Mouse (Mus musculus): ENCODE results near the gene Ndufv3. TPM values are rescaled to one million over a fixed set of nuclear protein-coding genes. Genes with fewer than 3 reads are reported as not detected.
"Not testable (repeated sequence)": the region's sequence is repeated elsewhere in the genome, so short reads cannot be mapped to it uniquely, and the experiment has no call there.

Gene Ndufv3
- total RNA-seq, 2 experiments from 2014 or later = 637 to 664 TPM

GRCm38 (mm10) chr17:31511792-31512495 is 8.0 kb upstream of the Ndufv3 start:
- peak; percentile 91 for DNase-seq

DNA sequence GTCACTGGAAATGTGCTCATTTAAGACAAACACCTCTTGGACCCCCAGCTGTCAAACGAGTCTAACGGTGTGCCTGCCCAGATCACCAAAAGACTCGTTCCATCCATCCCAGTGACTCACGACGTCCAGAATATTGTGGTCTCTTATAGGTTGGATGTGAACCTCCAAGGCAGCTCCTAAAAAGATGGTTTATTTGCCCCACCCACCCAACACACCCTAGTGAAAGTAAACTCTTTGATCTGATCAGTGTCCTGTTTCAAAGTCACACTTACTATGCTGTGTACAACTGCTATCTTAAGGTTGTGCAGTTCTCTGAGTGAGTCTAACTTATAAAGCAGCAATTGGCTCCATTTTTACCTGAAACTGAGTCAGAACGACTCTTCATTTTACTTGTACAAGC is 7.3 kb upstream of the Ndufv3 start:
- no peak for DNase-seq

DNA sequence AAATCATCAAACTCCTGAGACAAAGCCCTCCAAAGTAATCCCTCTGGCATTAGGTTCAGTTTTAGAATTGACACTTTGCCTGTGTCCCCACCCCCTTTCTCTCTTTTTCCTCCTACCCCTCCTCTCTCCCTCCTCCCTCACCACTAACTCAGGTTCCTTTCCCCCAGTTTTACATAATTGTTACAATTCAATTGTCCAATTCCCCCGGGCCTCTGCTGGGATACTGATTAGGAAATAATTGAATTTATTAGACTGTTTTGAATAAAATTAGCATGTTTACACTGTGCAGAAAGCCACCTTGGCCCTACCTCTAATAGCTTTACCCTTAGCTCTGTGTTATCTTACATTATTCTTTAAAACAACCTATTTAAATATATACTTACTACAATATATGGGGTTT is 5.2 kb upstream of the Ndufv3 start:
- DNase-seq = no peak

GRCm38 (mm10) chr17:31519344-31519945 is 470 bp upstream of the Ndufv3 start:
- no peak for DNase-seq

DNA sequence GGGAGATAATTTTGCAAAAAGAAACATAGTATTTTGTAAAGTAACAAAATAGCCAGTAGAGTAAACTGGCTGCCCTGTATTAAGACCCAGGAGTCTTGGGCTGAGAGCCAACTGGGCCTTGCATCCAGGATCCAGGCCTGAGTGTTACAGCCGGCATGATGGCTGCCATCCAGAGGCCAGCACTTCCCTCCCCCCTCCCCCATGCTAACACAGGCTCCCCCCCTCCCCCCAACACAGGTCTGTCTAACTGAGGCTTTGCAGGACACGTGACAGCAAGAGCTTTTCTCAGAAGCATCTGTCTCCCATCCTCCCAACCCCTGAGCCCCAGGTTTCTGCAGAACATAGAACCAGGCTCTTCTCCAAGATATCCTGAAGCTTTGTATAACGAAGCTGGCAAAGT is 980 bp downstream of the Ndufv3 start:
- peak; percentile 72 for DNase-seq

GRCm38 (mm10) chr17:31521948-31522347 is 2.0 kb downstream of the Ndufv3 start:
- peak; percentile 29 for DNase-seq

DNA sequence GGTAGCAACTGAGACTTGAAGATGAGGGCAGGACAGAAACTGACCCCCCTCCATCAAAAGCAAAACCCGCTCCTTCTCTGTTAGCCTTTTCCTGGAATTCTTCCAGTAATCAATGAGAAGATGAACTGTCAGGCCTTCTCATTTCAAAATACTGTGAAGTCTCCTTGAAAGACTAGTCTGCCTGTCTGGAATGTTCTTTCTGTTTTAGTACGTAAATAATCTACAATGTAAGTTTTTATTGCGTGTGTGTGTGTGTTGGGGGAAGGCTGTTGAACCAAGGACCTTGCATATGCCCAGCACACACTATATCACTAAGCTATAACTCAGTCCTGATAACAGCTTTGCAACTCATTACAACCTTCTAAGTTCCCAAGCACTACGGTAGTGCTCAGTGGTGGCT is 5.2 kb downstream of the Ndufv3 start:
- no peak for DNase-seq

DNA sequence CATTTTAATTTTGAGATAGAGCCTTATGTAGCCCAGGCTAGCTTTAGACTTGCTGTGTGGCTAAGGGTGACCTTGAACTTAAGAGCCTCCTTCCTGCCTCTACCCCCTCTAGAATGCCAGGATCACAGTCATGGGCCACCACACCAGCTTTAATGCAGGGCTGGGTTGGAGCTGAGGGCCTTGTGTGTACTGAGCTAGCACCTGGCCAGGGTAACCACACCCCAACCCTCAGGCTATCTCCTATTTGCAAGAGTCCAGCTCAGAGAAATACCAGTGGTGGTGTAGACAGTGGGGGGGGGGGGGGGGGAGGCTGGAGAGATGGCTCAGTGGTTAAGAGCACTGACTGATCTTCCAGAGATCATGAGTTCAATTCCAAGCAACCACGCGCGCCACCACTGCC is 5.9 kb downstream of the Ndufv3 start:
- DNase-seq = no peak

DNA sequence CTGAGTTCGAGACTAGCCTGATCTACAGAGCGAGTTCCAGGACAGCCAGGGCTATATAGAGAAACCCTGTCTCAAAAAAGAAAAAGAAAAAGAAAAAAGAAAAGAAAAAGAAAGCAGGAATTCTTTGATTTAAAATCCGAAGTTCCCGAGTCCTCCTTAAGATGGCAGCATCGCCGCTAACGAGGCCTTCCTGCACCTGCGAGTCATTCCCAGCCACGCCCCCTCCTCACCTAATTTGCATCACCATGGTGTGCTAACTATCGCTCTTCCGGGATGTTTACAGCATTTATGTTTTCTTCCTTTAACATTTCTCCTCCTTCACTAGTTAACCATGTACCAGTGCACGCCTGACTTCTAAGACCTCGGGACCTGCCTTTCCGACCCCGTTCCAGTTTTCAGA is 9.4 kb downstream of the Ndufv3 start:
- peak; percentile 31 for DNase-seq

DNA sequence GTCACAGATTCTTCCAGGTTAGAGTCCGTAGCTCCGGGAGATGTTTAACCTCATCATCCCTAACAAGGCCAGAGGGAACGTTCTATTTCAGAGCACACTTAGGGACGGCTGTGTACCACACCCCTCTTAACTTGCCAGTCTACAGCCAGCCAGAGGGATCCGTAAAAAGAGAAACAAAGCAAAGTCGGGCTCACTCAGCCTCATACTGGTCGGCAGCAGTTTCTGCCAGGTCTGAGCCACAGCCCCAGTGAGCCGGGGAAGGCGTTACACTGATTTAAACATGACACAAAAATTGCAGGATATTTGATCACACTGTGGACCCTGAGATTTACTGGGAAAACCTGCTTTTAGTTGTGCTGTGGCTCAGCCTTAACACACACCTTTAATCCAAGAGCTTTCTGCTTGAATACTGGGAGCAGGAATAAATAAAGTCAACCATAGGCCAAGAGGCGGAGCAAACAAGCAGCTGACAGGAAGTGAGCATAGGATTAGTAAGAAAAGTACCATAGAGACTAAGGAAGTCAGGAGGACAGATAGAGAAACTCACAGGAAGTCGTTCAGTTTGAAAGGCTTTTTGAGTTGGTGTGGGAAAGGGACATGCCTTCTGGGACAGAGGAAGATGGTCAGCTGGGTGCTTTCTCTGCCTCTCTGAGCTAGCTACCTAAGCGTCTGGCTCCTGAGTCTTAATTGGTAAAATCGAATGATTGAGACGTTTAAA is 11.7 kb downstream of the Ndufv3 start:
- DNase-seq = no peak

GRCm38 (mm10) chr17:31532331-31532730 is 12.4 kb downstream of the Ndufv3 start:
- not testable (repeated sequence) for DNase-seq

DNA sequence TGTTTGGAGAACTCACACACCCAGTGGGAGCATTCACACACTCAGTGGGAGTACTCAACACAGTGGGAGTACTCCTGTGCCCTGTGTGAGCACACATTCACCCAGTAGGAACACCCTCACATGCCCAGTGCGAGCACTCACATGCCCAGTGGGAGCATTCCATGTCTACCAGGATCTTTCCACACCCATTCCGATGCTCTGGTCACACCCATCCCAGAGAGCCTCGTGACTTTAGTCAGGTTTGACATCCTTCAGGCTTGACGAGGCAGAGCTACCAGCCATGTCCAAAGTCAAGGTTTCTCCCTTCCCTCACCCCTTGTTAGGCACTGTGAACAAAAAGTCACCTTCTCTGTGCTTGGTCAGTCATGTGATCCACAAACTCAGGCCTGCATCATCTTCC is 15.4 kb downstream of the Ndufv3 start:
- DNase-seq = no peak

- peak; percentile 50 for DNase-seq
Measured at GRCm38 (mm10) chr17:31535871-31536629, 16.1 kb downstream of the Ndufv3 start.

GRCm38 (mm10) chr17:31540101-31540500 is 20.2 kb downstream of the Ndufv3 start:
- no peak for DNase-seq

DNA sequence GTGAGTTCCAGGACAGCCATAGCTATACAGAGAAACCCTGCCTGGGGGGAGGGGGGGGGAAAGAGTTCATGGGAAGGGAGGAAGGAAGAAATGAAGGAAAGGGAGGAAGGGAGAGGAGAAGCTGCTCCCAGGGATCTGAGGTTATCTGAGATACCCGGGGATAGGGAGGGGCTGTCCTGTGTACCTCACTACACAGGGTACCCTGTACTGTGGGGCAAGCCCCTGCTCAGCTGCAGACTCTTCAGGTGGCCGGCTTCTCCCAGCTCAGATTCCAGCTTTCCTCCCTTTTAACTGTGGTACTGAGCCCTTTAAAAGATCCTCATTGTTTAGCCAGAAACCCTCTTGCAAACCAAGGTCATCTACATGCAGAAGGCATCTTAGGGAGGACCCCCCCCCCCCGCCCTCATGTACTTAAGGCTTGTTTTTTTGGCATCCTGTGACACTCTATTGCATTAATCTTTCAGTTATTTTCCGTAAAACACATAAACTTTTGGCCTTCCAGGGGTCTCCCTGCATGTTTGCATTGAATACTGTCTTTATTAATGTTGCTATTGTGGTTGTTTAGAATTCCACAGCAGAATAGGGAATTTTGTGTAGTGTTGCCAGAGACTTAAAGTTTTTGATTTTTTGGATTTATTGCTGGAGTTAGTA is 21.0 kb downstream of the Ndufv3 start:
- no peak for DNase-seq

DNA sequence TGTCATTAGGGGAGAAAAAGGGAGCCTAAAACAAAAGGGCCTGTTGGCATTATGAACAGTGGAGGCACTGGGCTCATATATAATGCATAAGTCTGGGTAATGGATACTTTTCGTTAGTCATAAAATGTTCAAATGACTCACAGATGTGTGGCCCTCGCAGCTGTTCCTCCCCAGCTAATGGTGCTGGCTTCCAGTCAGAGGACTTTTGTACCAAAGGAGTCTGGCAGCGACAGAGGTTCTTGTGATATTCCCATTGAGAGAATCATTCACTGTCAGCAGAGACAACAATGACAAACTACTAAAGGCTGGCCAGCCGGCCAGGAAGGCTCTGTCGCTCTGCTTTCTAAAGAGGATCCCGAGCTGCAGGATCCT is 21.5 kb downstream of the Ndufv3 start:
- peak; percentile 63 for DNase-seq

GRCm38 (mm10) chr17:31543574-31543973 is 23.7 kb downstream of the Ndufv3 start:
- DNase-seq = peak; percentile 37

DNA sequence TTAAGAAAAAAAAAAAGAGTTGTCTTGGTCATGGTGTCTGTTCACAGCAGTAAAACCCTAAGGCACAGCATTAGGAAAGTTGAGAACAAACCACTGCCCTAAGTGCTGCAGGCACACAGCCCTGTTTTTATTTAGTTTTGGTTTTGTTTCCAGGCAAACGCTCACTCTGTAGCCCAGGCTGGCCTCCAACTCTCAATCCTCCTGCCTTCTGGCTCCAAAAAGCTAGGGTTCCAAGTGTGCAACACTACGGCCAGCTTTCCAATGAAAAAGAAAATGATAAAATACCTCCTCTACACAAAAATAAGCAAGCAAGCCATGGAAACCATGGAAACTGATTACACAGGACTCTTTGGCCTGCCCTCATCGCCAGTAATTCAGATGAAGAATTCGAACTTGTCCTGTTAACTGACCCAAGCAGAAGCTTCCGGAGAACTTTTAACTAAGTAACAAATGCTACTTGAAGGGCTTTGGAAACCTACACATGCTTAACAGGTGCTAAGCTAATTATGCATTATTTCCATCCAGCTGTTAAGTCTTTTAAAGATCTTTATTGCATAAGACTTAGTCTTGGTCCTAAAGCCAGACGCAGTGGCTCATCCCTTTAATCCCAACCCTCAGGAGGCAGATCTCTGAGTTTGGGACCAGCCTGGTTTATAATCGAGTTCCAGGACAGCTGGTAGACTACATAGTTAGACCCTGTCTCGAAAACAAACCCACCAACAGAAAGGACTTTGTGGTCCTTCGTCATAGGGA is 26.7 kb downstream of the Ndufv3 start:
- no peak for DNase-seq

DNA sequence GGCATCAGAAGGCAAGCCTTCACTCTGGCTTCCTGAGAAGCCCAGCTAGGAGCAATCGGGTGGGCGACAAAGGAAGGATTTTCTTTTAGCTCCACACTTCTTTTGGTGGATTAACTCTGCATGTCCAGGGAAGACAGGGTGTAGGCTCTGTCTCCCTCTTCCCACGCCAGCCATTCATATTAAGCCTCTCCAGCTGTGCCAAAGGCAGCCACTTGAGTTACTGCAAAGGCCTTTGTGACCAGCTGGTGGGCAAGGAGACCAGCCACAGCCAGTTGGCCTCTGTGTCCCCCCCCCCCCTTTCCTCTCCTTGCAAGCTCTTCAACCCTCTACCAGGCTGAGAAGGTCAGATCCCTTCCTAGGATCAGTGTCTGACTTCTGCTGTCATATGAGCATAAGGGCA is 28.1 kb downstream of the Ndufv3 start:
- no peak for DNase-seq

DNA sequence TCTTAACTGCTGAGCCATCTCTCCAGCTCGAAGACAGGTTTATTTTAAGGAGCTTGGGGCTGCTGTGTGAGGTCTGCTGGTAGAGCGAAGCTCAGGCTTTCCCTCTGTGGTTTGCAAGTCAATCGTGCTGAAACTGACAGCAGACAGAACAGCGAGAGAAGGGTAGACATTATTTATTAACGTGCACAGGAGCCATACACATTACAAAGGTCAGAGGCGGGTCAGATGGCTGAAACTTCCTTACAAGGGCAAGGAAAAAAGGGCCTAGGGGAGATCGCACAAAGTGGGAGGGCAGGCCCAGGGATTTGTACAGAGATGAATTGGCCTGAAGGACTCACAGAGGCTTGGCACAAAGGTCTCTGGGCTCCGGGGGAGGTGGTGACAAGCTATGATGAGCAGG is 29.5 kb downstream of the Ndufv3 start:
- DNase-seq = no peak

- DNase-seq = not testable (repeated sequence)
Measured at GRCm38 (mm10) chr17:31552601-31553000, 32.7 kb downstream of the Ndufv3 start.

DNA sequence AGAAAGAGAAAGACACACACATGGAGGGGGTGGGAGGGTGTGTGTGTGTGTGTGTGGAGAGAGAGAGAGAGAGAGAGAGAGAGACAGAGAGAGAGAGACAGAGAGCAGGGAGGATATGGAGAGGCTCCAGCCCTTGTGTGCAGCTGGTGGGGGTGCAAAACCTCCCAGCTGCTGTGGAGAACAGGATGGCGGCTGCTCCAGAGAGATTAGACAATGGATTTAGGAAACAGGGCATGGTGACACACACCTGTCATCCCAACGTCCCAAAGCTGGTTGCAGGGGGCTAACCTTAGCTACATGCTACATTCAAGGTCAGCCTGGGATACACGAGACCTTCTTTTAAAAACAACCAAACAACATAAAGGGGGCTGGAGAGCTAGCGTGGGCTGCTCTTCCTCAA is 36.3 kb downstream of the Ndufv3 start:
- no peak for DNase-seq

All from adrenal gland, postnatal 10 days (tissue).